Mouse (Mus musculus) erythroblast, embryonic 14.5 days (primary cell): ENCODE data around the gene Rpa1.

ENCODE experiments used
- GATA1 ChIP-seq: IDR thresholded peaks from 2 replicates; pipeline ENCODE4 v1.6.1; 2012; ENCODE audit warnings: low read length, inconsistent platforms, mixed read lengths
- TAL1 ChIP-seq: IDR thresholded peaks from 3 replicates; pipeline ENCODE4 v1.6.1; 2012; ENCODE audit warnings: low read length, inconsistent platforms, mixed read lengths

DNA sequence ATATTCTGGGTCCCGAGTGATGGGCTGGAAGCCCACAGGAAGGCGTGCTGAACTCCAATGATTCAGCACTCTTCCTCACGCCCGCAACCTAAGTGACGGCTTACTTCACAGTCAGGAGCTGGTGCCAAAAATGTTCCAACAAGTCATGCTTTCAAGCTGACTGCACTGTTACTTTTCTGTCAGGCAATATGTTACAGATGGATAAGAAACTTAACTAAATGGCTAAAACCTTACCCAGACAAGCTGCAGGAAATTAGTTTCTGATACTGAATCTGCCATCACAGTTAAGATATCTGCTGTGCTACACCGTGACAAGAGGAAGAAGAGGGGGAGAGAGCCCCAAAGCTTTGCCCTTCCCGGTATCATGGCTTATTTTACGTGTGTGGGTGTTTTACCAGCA is 34.3 kb downstream of the Rpa1 start:
- TF ChIP-seq TAL1, result no peak
- no peak for TF ChIP-seq GATA1
